Mouse (Mus musculus) C2C12 (cell line): ENCODE measurements around the gene Gfpt2. TPM values are rescaled to one million over a fixed set of nuclear protein-coding genes. Genes with fewer than 3 reads are reported as not detected.

Experiments
- H3K27me3 ChIP-seq: one replicate; pipeline ENCODE4 v1.6.1; 2011; ENCODE audit not compliant: control insufficient read depth, insufficient read depth, insufficient read length
- H3K36me3 ChIP-seq: one replicate; pipeline ENCODE4 v1.6.1; 2011; ENCODE audit not compliant: control insufficient read depth, insufficient read depth
- H3K4me3 ChIP-seq: one replicate; pipeline ENCODE4 v1.5.1; 2011; ENCODE audit warnings: mild to moderate bottlenecking, control low read depth; ENCODE audit not compliant: poor library complexity, insufficient read depth, severe bottlenecking
- H3K79me2 ChIP-seq: one replicate; pipeline ENCODE4 v1.6.1; 2011; ENCODE audit not compliant: control insufficient read depth, insufficient read depth
- H3K79me3 ChIP-seq: one replicate; pipeline ENCODE4 v1.6.1; 2011; ENCODE audit warnings: low read depth, control low read depth
- H3ac ChIP-seq: one replicate; pipeline ENCODE3; 2011; ENCODE audit warnings: low read depth; ENCODE audit not compliant: control insufficient read depth, insufficient read length
- CEBPB ChIP-seq: IDR thresholded peaks from one replicate; pipeline ENCODE4 v1.6.1; 2011; ENCODE audit warnings: low read depth, mild to moderate bottlenecking, control low read depth, moderate library complexity
- CTCF ChIP-seq: IDR thresholded peaks from one replicate; pipeline ENCODE4 v1.5.1; 2011; ENCODE audit not compliant: control insufficient read depth, insufficient read depth, insufficient read length
- FOSL1 ChIP-seq: IDR thresholded peaks from one replicate; pipeline ENCODE4 v1.8.0; 2011; ENCODE audit warnings: mild to moderate bottlenecking, low read length; ENCODE audit not compliant: poor library complexity, insufficient read depth, severe bottlenecking
- MAX ChIP-seq: IDR thresholded peaks from one replicate; pipeline ENCODE4 v1.6.1; 2011; ENCODE audit warnings: mild to moderate bottlenecking, control low read depth
- MYOD1 ChIP-seq: IDR thresholded peaks from one replicate; pipeline ENCODE4 v1.6.1; 2011; ENCODE audit warnings: low read depth; ENCODE audit not compliant: control insufficient read depth, insufficient read length
- MYOG ChIP-seq: IDR thresholded peaks from one replicate; pipeline ENCODE4 v1.6.1; 2011; ENCODE audit not compliant: control insufficient read depth, insufficient read length; ENCODE audit errors: extremely low read depth
- USF1 ChIP-seq: IDR thresholded peaks from one replicate; pipeline ENCODE4 v1.6.1; 2011; ENCODE audit warnings: low read depth, mild to moderate bottlenecking, control low read depth, moderate library complexity
- polyA plus RNA-seq: library from polyadenylated mRNA; unstranded; fragments of >200 nt; fragmentation: generic; extraction: Trizol; gene quantifications from one replicate; pipeline ENCODE4 v1.2.1, GENCODE M21; 2012; ENCODE audit warnings: missing spikeins

Gfpt2 gene
- polyA plus RNA-seq, 1 experiment = 0.02 TPM

DNA sequence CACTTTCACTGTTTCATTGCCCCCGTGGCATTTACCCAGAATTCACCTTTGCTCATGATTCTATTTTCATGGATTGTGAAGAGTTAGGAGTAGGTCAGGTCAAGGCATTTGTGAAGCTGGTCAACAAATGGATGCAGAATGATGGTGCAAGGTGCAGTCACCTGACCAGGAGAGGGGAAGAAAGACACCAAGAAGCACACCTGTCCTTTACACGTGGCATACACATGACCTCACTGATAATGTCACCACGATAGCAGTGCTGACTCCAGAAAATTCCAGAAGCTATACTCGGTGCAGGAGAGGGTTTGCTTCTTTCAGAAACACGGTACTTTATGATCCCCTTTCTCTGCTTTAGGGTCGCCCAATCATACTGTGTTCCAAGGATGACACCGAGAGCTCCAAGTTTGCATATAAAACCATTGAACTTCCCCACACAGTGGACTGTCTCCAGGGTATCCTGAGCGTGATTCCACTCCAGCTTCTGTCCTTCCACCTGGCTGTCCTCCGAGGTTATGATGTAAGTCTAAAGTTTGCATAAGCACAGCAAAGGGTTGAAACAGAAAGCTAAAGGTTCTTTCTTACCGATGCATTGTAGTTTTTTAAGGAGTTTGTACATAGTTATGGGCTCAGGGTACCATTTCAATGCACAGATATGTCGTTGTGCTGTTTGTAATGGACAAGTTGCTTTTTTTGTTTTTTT is 41.4 kb downstream of the Gfpt2 start:
- peaks cover 22% of the 10 kb centered on the region for H3K27me3 ChIP-seq
- H3K36me3 ChIP-seq = no peaks in the 10 kb centered on the region
- no peaks in the 10 kb centered on the region for H3K79me2 ChIP-seq
- TF ChIP-seq MYOG (no peak), MYOD1 (no peak), CEBPB (no peak), CTCF (no peak), USF1 (no peak)
- H3K4me3 ChIP-seq = no peak overlapping the region
- no peaks in the 10 kb centered on the region for H3K79me3 ChIP-seq
- no peak overlapping the region for H3ac ChIP-seq

DNA sequence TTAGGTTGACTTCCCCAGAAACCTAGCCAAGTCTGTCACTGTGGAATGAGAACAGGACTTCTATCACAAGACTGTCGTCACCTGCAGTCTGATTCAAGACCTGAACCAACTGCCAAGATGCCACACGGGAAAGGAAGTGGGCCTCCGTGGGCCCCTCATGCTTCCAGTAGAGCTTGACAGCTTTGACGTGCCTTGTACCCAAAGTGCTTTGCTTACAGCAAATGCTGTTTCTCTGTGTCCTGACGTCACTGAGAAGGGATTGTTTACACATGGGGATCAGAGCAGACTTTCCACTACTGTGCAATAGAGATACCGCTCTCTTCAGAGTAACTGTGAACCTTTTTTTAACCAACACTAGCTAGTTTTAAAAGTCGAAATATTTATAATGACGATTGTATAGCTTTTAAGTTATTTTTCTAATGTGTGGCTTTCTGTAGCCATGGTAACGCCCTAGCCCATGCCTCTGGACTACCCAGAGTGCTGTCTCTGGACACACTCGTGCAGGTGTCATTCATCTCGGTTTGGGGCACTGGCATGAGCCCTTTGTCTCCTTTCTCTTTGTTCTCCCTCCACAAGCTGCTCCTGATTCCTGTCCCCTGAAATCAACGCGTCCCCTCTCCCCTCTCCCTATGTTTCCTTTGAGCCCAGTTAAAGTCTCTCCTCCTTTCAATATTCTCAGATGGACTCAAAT is 43.9 kb downstream of the Gfpt2 start:
- Histone ChIP-seq H3K4me3 (no peak overlapping the region), H3ac (no peak overlapping the region), H3K79me3 (no peaks in the 10 kb centered on the region), H3K79me2 (no peaks in the 10 kb centered on the region), H3K27me3 (peaks cover 9% of the 10 kb centered on the region), H3K36me3 (no peaks in the 10 kb centered on the region)
- TF ChIP-seq CEBPB (no peak), FOSL1 (no peak), MYOG (no peak), USF1 (no peak), CTCF (no peak), MAX (no peak), MYOD1 (no peak)

DNA sequence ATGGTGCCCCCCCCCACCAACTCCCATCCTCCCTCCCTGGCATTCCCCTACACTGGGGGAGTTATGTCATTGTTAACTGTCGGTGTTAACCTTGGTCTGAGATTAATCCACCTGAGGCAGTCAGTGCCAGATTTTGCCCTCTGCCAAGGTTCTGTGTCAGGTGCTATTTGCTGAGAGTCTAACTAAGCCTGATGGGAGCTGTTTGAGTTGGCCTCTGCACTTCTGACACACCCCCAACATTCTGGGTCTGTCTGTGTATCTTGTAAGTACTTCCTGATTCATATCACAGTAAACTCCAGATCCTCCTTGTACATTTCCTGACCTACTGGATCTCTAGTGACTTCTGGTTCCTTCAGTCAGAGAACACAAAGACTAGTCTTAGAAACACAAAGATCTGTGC is 46.7 kb downstream of the Gfpt2 start:
- Histone ChIP-seq H3K79me3 (no peaks in the 10 kb centered on the region), H3ac (no peak overlapping the region), H3K79me2 (no peaks in the 10 kb centered on the region), H3K4me3 (no peak overlapping the region), H3K27me3 (peaks cover 9% of the 10 kb centered on the region), H3K36me3 (no peaks in the 10 kb centered on the region)
- TF ChIP-seq CTCF = no peak
- no peak for TF ChIP-seq FOSL1
- TF ChIP-seq USF1 = no peak
- TF ChIP-seq CEBPB = no peak
- no peak for TF ChIP-seq MAX
- TF ChIP-seq MYOD1 = no peak
- TF ChIP-seq MYOG = no peak

DNA sequence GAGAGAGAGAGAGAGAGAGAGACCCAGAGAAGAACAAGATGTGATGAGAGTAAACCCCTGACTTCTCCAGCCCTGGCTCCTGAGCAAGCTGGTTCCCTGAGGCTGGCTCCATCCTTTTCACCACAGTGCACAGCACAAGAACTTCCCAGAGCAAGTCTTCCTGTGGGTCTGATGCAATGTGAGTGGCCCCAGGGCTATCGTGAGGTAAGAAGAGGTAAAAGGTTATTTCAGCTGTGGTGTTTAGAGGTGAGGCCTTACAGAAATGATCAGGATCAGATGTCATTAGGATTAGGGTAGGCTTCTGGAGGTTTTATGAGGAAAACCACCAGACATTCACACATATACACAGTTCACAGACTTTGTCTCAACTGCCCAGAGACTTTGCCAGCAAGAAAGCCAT is 47.9 kb downstream of the Gfpt2 start:
- TF ChIP-seq FOSL1 (no peak), CEBPB (no peak), MYOD1 (no peak), CTCF (no peak), MAX (no peak), USF1 (no peak), MYOG (no peak)
- Histone ChIP-seq H3K79me3 (no peaks in the 10 kb centered on the region), H3K36me3 (no peaks in the 10 kb centered on the region)

DNA sequence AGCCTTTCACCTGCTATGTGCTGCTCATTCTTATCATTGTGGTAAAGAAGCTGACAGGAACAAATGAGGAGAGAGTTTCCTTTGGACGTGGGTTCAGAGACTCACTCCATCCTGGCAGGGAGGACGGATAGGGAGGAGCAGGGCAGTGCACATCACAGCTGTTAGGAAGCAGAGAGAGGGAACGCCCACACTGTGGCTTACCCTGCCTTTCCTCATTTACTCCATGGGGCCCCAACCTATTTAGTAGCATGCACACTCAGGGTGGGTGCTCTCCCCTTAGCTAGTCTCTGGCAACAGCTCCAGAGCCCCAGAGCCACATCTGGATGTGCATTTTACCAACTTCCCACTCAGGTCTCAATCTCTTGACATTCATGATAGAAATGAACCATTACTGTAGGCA is 48.7 kb downstream of the Gfpt2 start:
- H3K36me3 ChIP-seq = no peaks in the 10 kb centered on the region
- TF ChIP-seq MAX = no peak
- TF ChIP-seq MYOG = no peak
- TF ChIP-seq CEBPB = no peak
- no peak for TF ChIP-seq MYOD1
- TF ChIP-seq CTCF = no peak
- TF ChIP-seq FOSL1 = no peak
- no peak for TF ChIP-seq USF1
- H3K4me3 ChIP-seq = no peak overlapping the region
- no peak overlapping the region for H3ac ChIP-seq
- peaks cover 8% of the 10 kb centered on the region for H3K79me2 ChIP-seq
- no peaks in the 10 kb centered on the region for H3K79me3 ChIP-seq
- peaks cover 5% of the 10 kb centered on the region for H3K27me3 ChIP-seq

More for the DNA sequence above, 47.9 kb downstream of the Gfpt2 start:
- no peaks in the 10 kb centered on the region for H3K79me2 ChIP-seq
- H3K4me3 ChIP-seq = no peak overlapping the region
- H3ac ChIP-seq = no peak overlapping the region
- peaks cover 9% of the 10 kb centered on the region for H3K27me3 ChIP-seq

DNA sequence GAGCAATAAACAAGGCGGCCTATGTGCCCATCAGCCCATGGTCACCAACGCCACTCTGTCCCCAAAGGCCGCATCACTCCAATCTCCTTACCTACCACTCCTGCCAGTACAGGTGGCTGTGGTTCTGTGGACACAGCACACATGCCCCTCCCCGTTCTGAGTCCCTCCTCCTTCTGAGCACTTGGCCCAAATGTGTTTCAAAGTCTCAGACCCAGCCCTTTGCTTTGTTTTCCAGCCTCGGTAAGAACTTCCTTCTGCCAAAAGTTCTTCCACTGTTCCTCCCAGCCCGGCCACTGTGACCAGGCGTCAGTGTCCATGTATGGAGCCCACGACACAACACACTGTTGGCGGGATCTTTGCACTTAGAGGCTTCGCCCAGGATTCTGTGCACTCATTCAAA is 50.3 kb downstream of the Gfpt2 start:
- H3K4me3 ChIP-seq = no peak overlapping the region
- H3ac ChIP-seq = no peak overlapping the region
- no peaks in the 10 kb centered on the region for H3K36me3 ChIP-seq
- H3K79me2 ChIP-seq = peaks cover 18% of the 10 kb centered on the region
- no peaks in the 10 kb centered on the region for H3K79me3 ChIP-seq
- TF ChIP-seq MYOG (no peak), USF1 (no peak), MYOD1 (no peak), CTCF (no peak), CEBPB (no peak), MAX (no peak), FOSL1 (no peak)
- peaks cover under 1% of the 10 kb centered on the region for H3K27me3 ChIP-seq
